Mouse (Mus musculus) embryo, embryonic 9.5 days (tissue): Measurements from ENCODE around the gene Gm10428.
A peak's percentile ranks its signal among the peaks of the same experiment; 100 is the strongest.
"Not testable (repeated sequence)": the region's sequence is repeated elsewhere in the genome, so short reads cannot be mapped to it uniquely, and the experiment has no call there.

Experiments
- DNase-seq: peaks from one replicate; pipeline ENCODE4 v3.0.0-alpha.2; 2017; ENCODE audit errors: extremely low spot score

The Gm10428 gene

DNA sequence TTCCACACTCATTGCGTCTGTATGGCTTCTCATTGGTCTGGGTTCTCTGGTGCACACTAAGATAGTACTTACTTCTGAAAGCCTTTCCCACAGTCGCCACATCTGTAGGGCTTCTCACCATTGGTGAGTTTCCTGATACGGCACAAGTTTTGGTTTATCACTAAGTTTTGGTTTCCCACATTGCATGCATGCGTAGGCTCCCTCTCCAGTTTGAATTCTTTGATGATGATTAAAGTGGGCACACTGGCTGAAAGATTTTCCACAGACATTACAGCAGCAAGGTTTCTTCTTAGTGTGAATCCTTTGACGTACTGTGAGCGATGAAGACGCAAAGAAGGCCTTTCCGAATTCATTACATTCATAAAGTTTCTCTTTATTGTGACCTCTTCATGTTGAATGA, at the start of gene Gm10428:
Gene Gm10428, plus strand, starts transcription at position 321 of the 400 bp plus-strand sequence.
- no peak for DNase-seq

DNA sequence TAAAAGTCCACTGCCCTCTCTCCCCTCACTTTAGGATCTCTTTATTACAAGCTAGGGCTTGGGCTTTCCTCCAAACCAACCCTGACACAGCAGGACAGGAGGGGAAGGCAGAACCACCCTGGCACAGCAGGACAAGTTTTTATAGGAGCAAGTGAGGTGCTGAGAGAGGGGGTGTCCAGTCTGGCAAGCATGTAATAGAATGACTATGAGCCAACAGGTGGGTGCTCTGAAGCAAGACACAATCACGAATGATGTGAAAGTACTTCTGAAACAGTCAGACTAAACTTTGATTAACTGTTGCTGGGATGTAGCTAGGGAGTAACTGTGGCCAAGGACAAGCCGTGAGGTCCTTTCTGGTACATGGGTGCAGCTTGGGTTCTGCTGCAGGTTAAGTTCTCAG, 46.8 kb upstream of the Gm10428 start:
- DNase-seq, result no peak

DNA sequence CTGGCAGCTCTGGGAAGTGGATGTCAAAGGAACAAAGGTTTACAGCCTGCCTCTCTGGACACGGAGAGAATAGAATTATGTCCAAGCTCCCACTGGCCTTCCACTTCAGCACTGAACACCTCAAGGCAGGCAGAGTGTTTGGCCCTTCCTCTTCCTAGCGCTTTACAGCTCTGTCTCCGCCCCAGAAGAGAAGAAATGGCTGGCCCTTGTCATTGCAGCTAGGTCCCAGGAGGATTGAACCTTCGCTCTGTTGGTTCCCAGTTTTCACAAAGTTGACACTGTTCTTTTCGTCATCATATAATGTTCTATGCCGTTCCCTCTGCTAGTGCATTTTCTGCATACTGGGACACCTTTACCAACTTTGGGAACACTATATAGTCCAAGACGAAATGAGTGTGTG, 44.6 kb upstream of the Gm10428 start:
- no peak for DNase-seq

DNA sequence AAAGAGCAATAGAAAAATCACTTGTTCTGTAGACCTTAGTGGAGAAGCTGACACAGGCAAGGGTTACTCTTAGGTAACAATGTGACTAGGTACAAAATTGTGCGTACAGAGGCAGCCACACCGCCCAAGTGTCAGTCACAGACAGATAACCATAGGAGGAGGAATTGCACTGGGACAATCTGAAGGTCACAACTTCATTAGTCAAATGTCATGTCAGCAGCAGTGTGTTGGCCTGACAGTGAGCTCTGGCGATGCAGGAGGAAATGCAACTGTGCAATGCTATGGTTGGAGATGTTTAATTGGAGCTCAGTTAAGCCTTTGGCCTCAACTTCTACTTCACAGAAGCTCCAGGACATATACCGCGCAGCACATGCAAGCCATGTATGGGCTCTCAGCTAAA, 42.2 kb upstream of the Gm10428 start:
- DNase-seq, result no peak

DNA sequence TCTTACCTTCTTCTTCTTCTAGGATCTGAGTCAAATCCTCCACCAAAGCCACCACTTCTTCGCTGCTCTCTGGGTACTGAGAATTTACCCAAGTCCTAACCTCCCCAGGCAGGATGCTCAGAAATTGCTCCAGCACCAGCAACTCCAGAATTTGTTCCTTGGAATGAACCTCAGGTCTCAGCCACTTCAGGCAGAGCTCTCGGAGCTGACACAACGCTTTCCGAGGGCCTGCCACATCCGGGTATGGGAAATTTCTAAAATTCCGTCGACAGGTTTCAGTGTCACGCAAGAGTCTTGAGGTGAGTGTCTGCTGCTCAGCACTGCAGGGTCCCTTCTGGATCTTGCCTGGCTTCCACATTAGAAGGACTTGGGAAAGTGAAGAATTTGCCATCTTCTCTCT, 24.6 kb upstream of the Gm10428 start:
- no peak for DNase-seq

DNA sequence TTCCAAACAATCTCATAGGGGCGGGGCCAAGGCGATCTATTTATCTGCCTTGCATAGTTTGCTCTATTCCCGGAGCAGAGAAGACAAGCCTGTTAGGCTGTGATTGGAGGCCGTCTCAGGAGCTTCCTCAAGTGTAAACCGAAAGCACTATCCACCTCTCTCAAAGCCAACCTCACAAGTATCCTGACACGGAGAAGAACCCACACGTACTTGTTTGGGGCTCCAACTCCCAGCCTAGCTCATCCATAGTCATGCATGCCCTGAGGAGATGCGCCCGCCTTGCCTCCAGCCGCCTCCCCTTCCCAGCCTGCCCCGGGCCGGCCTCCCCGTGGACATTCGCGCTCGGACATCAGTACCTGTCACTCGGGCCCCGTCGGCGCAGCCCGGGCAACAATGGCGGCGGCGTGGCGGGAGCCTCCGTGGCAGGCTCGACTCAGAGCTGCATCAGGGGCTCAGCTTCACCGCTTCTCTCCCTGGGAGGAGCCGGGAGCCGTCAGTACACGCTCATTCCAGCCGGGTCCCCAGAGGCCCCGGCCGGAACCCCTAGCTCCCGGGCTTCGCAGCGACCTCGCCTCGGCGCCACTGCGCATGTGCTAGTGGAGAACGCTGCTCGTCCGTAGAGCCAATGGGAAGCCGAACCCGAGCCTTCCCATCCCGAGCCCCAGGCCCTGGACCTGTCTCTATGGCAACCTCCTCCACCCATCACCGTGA, 21.4 kb upstream of the Gm10428 start, which contains the start of gene Zfp287:
Gene Zfp287, minus strand, starts transcription at position 595 of the 711 bp plus-strand sequence.
- DNase-seq, result peak; percentile 91

DNA sequence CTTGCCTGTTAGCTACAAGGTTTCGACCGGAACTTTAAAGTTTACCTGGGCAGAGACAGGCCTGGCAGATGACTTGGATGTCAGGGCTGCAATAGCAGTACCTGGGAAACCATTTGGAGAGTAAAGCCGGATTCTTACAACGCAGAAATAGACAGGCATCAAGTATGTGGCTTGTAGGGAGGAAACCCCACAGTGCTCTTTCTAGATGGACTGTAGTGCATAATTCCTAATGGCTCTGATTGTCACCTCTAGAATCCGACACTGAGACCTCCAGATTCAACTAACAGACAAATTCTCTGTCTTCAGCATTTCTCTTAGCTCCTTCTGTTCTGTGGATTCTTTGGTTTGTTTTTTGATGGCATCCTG, 20.9 kb upstream of the Gm10428 start:
- DNase-seq, result no peak

DNA sequence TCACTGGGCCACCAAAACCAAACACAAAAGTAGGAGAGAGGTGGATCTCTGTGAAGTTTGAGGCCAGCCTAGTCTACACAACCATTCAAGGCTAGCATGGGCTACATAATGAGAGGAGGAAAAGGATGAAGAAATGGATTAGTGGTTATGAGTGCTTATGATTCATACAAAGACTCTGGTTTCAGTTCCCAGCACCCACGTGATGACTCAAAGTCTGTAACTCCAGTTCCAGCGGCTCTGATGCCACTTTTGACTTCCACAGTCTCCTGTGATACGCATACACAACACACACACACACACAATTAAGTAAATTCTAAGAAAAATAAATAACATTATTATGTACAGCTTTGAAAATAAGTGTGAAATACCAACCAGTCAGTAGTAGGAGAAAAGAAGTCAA, 20.2 kb upstream of the Gm10428 start:
- no peak for DNase-seq

DNA sequence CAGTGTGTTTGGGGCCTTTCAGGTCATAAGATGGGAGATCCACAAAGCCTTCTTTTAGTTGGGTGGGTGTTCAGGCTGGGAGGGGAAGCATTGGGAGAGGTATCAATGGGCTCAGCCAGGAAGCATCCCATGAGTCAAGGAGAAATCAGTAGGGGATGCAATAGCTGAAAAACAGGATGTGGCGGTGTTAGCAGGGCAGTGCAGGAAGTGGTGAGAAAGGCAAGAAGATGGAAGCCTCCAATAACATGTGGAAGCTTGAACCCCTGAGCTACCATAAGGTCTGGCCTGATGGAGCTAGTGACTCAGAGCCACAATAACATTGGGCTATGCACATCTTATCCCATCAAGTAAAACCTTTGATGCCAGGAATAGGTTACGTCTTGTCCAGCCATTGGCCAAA, 11.7 kb upstream of the Gm10428 start:
- DNase-seq, result no peak

DNA sequence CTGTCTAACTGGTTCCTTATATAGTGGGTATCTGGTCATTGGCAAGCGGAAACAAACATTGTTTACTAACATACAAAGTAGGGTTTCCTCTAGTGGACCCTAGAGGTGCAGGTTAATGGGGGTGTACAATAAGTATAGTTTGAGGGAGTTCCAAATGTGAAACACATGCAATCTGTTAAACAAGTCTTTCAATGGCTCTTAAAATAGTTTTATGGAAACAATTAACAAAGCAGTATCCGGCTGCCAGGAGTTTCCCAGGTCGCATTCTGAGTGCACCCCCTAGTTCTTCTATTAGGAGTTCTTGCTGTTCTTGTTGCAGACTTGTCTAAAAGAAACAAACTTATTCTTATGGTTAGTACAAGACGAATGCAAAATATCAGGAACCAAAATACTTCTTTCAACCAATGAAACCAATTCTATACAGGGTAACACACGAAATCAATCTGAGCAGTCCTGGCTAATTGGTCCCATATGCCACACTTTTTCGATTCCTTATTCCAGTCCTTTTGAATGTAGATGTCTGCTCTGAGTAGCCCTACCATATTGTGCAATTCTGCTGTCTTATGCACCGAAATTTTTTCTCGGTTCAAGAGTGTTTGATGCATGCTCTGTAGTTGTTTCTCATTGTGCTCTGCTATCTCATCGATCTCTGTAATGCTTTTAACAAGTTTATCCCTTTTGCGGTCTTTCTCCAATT, 10.5 kb upstream of the Gm10428 start:
- no peak for DNase-seq

DNA sequence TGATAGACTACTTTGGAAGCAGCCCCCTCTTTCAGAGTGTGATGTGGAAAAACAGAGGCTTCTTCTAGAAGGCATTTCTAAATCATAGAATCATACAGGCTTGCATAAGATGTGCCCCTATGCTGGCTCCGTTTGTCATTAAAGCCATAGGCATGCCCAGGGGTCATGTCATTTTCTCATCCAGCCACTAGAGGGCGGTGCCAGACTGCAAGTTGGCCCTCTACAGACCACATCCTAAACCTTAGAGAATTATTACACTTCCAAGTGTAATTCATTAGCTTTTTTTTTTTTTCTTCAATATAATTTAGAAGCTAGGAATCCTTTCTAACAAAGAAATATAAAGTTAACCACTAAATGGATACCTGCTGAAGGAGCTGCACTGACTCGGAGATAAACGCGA, 8.8 kb upstream of the Gm10428 start:
- peak; percentile 66 for DNase-seq

DNA sequence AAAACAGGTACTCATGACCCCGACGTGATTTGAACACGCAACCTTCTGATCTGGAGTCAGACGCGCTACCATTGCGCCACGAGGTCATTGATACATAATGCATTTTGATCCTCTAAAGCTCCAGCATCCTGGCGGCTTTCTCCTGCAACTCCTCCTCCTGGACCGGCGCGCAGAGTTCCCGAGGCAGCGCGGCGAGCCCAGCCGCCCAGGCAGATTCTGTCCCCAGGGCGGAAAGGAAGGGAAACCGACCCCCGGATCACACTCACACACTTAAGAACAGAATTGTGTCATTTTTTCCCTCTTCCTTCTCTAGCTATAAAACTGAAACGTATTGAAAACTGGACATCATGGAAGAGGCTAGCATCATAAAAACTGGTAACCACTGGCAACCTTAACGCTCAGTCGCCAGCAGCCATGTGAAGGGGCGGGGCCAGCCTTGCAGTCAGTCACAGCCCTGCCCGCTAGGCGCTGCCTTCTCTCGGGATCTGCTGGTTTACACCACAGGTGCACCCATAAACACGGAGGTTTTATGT, 6.8 kb upstream of the Gm10428 start:
- peak; percentile 75 for DNase-seq

DNA sequence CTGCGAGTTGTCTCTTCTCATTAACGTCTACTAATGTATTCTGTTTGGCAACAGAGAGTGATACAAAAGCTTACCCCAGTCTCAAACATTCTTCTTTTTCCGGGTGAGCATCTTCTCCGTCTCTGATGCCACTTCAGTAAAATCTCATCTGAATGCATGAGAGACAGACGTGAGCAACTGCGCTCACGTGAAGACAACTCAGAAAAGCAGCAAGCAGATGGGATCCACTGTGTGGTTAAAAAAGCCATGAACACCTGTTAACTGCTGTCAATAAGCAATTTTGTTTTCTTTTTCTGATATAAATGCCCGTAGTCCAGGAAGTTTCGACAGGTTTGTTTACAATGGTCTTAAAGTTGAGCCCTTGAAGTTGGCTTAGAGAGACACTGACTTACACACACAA, 5.7 kb upstream of the Gm10428 start:
- DNase-seq, result no peak

DNA sequence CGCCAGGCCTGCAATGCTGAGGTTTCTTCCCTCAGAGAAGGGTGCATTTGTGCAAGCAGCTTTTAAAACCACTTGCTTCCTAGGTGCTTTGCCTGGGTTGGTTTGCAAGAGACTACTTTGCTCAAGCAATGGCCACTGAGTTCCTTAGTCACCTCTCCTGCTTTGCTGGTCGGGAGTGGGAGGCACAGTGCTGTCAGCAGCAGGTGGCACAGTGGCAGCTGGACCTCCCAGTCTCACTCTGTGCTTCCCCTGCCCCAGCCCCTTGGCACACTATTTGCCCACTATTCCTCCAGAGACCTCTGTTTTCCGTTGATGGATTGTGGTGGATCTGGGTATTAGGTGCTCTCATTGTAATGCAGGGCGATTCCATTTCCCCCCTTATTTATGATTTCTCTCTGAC, 4.8 kb upstream of the Gm10428 start:
- DNase-seq, result no peak

DNA sequence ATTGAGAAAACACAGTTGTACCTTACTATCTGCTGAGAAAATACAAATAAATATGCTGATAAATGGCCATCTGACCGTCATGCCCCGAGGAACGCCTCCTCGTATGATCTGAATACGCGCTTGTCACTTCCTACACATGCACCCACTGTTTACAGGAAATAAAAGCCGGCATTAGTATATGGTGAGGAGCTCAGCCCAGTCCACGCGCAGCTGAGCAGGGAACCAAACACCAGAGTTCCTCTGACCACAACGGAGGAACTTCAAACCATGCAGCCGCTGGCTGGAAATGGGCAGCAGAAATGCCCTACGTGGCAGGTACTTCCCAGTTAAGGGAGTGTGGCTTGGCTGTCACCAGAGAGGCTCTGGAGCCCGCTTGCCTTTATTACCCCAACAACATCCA, 3.5 kb upstream of the Gm10428 start:
- not testable (repeated sequence) for DNase-seq

DNA sequence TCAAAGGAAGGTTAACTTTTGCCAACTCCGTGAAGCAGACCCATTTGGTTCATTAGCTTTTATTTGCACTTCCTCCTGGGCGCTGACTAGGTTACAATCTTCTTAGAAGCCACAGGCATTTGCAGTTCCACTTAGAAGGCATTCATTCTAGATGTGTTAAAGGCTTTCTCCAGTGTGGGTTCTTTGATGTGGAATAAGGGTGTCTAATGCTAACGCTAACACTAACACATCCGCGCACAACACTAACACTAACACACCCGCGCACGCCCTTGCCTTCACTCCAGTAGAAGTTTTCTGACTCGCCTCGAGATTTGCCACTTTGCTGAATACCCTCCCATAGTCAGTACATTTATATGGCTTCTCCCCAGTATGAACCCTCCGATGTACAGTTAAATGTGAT, 709 bp upstream of the Gm10428 start:
- no peak for DNase-seq

DNA sequence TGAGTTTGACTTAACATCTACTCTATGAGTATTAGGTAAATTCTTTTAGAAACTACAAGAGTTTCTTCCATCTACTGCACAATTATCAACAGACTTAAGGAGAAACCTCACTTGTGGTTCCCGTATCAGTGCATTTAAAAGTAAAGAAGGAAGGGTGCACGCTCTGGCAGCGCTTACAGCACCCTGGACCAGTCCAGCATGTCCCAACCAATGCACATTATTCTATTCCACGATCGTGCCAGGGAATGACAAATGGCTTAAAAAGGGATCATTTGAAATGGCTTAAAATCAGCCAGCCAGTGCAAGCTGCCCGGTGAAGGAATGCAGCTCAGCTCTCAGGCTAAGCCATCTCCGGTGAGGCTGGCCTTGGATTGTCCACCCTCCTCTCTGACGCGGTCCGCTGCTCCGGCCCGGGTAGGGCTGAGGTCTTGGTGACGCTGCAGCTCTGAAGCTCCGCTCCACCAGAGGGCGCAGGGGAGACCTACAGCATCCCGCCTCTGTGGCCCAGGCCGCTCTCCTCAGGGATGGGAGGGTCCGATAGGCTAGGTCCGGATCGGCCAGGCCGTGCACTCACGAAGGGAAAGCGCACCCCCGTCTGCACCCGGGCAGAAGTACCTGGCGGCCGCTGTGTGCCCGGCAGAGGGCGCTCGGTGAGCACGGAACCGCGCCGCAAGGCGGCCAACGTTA, 3.7 kb downstream of the Gm10428 start:
- peak; percentile 94 for DNase-seq

DNA sequence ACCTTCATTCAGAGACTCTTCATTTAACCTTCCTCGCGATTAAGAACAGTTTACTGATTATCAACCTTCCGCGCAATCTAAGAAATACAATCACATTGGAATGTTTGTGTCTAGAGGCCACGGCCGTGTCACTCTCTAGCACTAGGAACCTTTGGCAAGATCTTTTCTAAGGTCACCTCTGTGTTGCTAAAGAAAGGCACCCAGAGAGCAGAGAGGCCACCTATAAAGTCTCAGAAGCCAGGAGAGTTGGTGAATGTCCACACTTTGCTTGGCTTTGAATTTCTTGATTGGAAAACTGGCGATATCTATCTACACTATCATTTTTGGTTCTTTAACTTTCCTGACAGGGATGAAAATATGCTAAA, 4.2 kb downstream of the Gm10428 start:
- DNase-seq, result no peak

DNA sequence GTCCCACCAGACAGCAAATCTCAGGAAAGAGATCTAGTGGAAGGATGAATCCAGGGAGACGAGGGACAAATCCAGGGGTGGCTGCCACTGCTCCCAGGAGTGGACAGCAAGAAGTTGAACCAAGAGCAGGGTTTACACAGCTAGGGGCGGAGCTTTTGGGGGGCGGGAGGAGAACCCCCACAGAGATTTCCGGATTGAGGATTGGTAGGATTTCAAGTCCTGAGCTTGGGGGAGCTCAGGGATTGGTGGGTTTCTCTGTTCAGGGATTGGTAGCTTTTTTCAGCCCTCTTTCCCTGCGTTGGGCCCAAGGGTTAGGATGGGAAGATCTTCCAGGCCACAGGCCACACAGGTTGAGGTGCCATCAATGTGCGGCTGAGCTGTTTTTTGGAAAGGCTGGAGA, 5.0 kb downstream of the Gm10428 start:
- no peak for DNase-seq

DNA sequence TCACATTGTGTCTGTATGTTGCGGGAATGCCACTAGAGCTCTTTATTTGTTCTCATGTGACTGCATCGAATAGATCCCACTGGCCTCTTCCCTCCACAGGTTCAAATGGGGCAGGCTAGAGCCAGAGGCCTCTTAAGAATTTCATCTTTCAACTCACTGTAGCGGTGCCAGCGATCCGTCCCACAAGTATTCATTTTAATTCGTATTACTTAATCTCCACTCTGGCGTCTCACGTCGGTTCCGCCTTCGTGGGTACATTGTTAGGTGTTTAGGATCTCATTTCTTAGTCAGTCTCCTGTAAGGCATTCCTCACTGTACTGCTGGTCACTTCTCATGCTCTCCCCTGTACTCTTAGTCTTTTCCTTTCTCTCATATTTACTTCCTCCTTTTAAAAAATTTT, 5.6 kb downstream of the Gm10428 start:
- DNase-seq, result no peak

DNA sequence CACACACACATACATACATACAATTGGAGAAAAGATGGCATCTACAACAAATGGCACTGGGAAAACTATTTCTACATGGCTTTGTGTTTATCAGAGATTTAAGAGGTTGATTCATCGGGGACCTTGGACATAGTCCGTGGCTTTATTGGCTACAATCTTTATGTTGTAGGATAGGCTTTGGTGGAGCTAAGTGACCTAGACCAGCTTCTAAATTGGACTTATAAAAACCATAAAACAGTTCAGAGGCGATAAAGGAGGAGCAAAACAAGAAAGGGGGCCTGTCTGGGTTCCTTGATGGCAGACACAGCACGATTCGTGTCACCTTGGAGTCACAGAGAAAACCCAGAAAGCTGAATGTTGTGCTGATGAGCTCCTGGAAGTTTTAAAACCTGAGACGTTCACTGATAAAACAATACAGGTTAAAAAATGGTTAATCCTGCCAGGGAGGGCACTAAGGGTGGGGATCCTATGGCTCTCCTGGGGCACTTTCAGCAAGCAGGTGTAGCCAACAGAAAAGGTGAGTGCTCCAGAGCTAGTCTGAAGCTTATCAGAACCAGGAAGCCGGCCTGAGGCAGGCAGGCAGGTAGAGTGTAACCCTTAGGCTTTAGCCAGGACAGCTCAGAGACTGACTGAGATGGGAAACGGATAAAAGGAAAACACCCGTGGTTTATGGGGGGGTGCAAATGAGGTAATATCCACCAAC, 8.0 kb downstream of the Gm10428 start:
- no peak for DNase-seq

DNA sequence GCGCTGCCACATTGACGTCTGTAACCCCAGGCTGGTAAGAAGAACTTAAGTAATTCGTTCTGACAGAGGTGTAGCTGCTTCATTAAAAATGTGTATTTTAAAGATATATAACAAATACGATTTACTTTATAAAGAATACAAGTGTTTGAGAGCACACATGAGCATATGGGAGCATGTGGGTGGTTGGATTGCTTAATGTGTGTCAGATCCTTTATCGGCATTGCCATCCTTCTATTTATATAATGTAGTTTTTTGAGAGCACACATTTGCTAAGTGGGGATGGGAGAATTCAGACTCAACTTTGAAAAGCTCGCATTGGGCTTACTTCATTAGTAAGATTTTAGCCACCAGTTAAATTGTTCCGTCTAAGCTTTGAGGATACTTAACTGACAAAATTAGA, 23.6 kb downstream of the Gm10428 start:
- DNase-seq, result no peak
